Mouse (Mus musculus) midbrain, embryonic 14.5 days (tissue): ENCODE measurements around the gene Ndufb7. TPM values are rescaled to one million over a fixed set of nuclear protein-coding genes. Genes with fewer than 3 reads are reported as not detected.
A peak's percentile ranks its signal among the peaks of the same experiment; 100 is the strongest.
"Not testable (repeated sequence)": the region's sequence is repeated elsewhere in the genome, so short reads cannot be mapped to it uniquely, and the experiment has no call there.

ENCODE experiments used
- ATAC-seq: fragments of 200-750 bp; cut with Nextera tagmentation; 2 replicates; pipeline ENCODE4 v1.8.0; 2017; ENCODE audit warnings: moderate number of reproducible peaks, moderate library complexity; ENCODE audit not compliant: low FRiP score, low TSS enrichment
- DNase-seq: peaks from one replicate; pipeline ENCODE4 v3.0.0-alpha.2; 2015
- H3K27ac ChIP-seq: fragments of 300-500 bp; sonication (generic); replicated peaks from 2 replicates; pipeline ENCODE4 v1.5.1; 2014; ENCODE audit warnings: mild to moderate bottlenecking, low read depth, low read length, moderate library complexity
- H3K27me3 ChIP-seq: fragments of 300-500 bp; sonication (generic); 2 replicates; pipeline ENCODE4 v1.6.1; 2014; ENCODE audit warnings: low read length, control low read depth, mixed read lengths; ENCODE audit not compliant: control insufficient read depth, insufficient read depth
- H3K36me3 ChIP-seq: fragments of 300-500 bp; sonication (generic); 2 replicates; pipeline ENCODE4 v1.6.1; 2014; ENCODE audit warnings: low read length, control low read depth; ENCODE audit not compliant: control insufficient read depth, insufficient read depth
- H3K4me1 ChIP-seq: fragments of 300-500 bp; sonication (generic); 2 replicates; pipeline ENCODE4 v1.6.1; 2014; ENCODE audit warnings: mild to moderate bottlenecking, antibody characterized with exemption, low read length, control low read depth; ENCODE audit not compliant: control insufficient read depth, insufficient read depth
- H3K4me2 ChIP-seq: fragments of 300-500 bp; sonication (generic); 2 replicates; pipeline ENCODE4 v1.6.1; 2014; ENCODE audit warnings: mild to moderate bottlenecking, low read length, moderate library complexity
- H3K4me3 ChIP-seq: fragments of 300-500 bp; sonication (generic); replicated peaks from 2 replicates; pipeline ENCODE4 v1.5.1; 2014; ENCODE audit warnings: low read depth, low read length
- H3K9ac ChIP-seq: fragments of 300-500 bp; sonication (generic); replicated peaks from 2 replicates; pipeline ENCODE4 v1.6.1; 2014; ENCODE audit warnings: mild to moderate bottlenecking, low read length, moderate library complexity
- H3K9me3 ChIP-seq: fragments of 300-500 bp; sonication (generic); 2 replicates; pipeline ENCODE4 v1.6.1; 2016; ENCODE audit warnings: low read length, control low read depth, mixed read lengths; ENCODE audit not compliant: control insufficient read depth
- WGBS: fragments of 180-500 bp; shearing (Covaris S2); extraction: QIAGEN DNeasy Blood & Tissue Kit; methylation state at CpG from one replicate; pipeline ENCODE4 v1.1.7; 2014; 5-methylcytosine and 5-hydroxymethylcytosine counted together
- polyA plus RNA-seq: library from polyadenylated mRNA; unstranded; fragments of >200 nt; fragmentation: Nextera tagmentation; extraction: Ambion mirVana; gene quantifications from 2 replicates; pipeline ENCODE4 v1.2.1, GENCODE M21; 2014

The Ndufb7 gene
- polyA plus RNA-seq, 1 experiment from 2014 or later = 346 TPM

DNA sequence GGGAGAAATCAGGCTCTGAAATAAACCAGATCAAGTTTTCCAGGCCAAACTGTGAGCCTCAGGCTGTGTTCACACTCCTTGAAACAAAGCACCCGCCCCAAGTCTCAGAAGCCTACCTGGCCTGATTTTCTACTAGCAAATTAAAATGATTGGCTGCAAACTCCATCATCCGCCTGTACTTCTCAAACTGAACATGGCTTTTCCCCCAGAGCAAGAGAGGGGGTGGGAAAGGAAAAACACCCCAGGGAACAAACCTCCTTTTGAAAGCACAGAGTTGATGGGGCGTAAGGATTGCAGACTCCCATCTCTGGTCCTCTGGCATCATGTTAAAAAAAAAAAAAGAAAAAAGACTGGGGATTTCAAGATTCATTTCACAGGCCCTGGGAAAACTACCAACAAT is 26.2 kb downstream of the Ndufb7 start:
- peaks cover 18% of the 10 kb centered on the region for H3K36me3 ChIP-seq
- H3K4me2 ChIP-seq = peak overlapping the region; percentile 74
- ATAC-seq (no peak), DNase-seq (no peak)
- no peak overlapping the region for H3K27ac ChIP-seq
- WGBS = 68% methylated on average over 3 of the region's 3 CpGs
- H3K27me3 ChIP-seq = no peaks in the 10 kb centered on the region
- H3K4me1 ChIP-seq = peaks cover 36% of the 10 kb centered on the region
- no peaks in the 10 kb centered on the region for H3K9me3 ChIP-seq
- peak overlapping the region; percentile 89 for H3K4me3 ChIP-seq
- H3K9ac ChIP-seq = peak overlapping the region; percentile 87

DNA sequence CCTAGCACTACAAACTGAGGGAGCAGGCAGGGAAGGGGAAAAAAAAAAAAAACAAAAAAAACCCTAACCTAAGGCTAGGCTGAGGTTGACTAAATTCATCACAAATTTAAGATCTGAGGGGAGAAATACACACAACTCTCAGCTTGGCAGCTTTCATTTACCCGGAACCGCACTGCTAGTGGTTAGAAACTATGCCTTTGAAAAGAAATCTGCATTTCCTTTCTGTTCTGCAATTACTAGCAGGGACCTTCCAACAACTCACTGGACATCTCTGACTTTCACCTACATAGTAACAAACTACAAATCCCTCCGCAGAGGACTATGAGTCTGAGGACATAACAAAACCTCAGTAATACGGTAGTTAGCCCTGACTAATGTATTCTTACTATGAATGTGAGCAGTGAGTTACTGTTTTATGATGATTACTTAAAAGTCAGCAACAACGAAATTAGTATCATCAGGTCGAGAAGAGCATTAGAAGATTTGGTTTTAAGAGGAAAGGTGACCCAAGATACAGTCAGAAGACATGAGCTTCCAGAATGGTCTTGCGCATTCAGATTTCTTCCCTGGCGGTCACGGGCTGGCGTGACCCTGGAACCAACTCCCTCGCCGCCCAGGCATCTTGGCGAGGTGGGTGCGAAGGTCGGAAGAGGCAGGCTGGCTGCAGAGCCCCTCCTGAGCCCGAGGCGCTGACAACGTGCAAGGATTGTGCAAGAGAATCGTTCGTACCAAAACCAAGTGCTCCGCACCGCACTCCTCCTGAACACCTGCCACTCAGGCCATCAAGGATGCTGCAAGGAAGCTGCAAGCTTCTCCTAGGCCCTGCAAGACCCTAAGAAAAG is 27.1 kb downstream of the Ndufb7 start:
- Histone ChIP-seq H3K4me1 (peaks cover 36% of the 10 kb centered on the region), H3K27ac (peak overlapping the region; percentile 93), H3K9me3 (no peaks in the 10 kb centered on the region), H3K4me2 (peak overlapping the region; percentile 74), H3K4me3 (peak overlapping the region; percentile 89), H3K27me3 (no peaks in the 10 kb centered on the region), H3K9ac (peak overlapping the region; percentile 87), H3K36me3 (peaks cover 12% of the 10 kb centered on the region; the same call in 1 of the 2 replicates)
- 3% methylated on average over 22 of the region's 22 CpGs for WGBS
- ATAC-seq (no peak), DNase-seq (no peak)

DNA sequence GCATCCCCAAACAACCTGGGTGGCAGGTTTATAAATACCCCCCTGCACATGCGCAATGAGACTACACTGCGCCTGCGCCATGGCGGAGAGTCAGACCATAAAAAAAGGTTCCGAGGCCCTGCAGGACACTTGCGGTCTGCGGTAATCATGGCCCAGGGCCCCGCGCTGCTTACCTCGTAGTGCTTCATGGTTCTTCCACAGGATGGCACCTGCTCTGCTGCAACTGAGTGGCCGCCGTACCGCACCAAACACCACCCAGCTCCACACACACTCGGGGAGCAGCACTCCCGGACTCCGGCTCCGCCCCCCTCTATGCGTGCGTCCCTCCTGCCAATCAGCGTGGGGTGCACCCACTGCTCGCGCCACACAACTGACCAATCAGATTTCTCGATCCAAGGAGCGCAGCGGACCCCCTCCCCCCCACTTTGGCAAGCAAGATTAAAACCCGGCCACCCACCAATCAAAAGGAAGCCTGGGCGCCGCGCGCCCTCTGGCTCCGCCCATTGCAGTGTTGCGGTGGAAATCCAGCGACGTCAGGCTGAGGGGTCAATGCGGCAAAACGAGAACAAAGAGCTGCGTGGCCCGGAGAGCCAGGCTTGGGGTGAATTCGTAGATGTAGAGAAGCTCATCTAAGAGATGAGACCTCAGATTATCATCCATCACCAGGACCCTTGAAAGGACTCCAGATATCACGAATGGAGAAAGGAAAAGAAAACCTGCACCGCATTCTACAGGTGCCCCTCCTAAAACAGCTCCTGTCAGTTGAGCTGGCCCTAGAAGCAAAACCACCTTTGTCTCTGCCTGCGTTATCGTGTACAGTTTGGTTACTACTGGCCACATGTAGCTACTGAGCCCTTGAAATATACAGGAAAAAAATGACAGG is 27.9 kb downstream of the Ndufb7 start:
- Histone ChIP-seq H3K9me3 (no peaks in the 10 kb centered on the region), H3K4me2 (peak overlapping the region; percentile 74), H3K36me3 (peaks cover 6% of the 10 kb centered on the region; the same call in 1 of the 2 replicates), H3K27ac (peak overlapping the region; percentile 93), H3K27me3 (no peaks in the 10 kb centered on the region), H3K4me1 (peaks cover 34% of the 10 kb centered on the region), H3K4me3 (peak overlapping the region; percentile 89), H3K9ac (peak overlapping the region; percentile 87)
- WGBS = under 1% methylated on average over 43 of the region's 43 CpGs
- DNase-seq (peak; percentile 100), ATAC-seq (peak; percentile 99)

DNA sequence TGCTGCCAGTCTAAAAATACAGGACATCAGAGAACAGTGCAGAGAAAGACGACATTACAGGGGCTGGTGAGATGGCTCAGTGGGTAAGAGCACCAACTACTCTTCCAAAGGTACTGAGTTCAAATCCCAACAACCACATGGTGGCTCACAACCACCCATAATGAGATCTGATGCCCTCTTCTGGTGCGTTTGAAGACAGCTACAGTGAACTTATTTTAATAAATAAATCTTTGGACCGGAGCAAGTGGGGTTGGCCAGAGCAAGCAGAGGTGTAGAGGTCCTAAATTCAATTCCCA is 28.5 kb downstream of the Ndufb7 start:
- not testable (repeated sequence) for H3K27me3 ChIP-seq, H3K9me3 ChIP-seq, H3K36me3 ChIP-seq, DNase-seq, ATAC-seq
- Histone ChIP-seq H3K4me2 (peak overlapping the region; percentile 74), H3K4me1 (peaks cover 28% of the 10 kb centered on the region), H3K9ac (peak overlapping the region; percentile 61), H3K27ac (peak overlapping the region; percentile 93), H3K4me3 (peak overlapping the region; percentile 89)
- WGBS = 57% methylated on average over 3 of the region's 3 CpGs

DNA sequence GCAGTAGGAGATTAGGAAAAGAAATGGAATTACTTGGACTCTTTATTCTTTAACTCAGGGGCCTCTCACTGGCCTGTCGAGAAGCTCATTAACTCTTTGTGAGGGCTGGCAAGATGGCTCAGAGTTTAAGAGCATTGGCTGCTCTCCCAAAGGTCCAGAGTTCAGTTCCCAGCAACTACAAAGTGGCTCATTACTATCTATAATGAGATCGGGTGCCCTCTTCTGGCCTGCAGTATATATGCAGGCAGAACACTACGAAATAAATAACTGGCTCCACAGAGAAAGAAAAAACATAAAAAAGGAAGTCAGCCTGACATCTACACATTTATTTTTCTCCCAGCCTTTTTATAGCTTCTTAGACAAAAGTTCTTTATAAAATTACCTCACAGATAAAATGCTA is 29.9 kb downstream of the Ndufb7 start:
- Histone ChIP-seq H3K27ac (no peak overlapping the region), H3K9ac (no peak overlapping the region), H3K27me3 (no peaks in the 10 kb centered on the region), H3K4me3 (no peak overlapping the region), H3K9me3 (no peaks in the 10 kb centered on the region), H3K36me3 (no peaks in the 10 kb centered on the region), H3K4me1 (peaks cover 16% of the 10 kb centered on the region), H3K4me2 (no peak overlapping the region)
- WGBS = 19% methylated on average over 3 of the region's 3 CpGs
- peak; percentile 58 for DNase-seq
- ATAC-seq = no peak

DNA sequence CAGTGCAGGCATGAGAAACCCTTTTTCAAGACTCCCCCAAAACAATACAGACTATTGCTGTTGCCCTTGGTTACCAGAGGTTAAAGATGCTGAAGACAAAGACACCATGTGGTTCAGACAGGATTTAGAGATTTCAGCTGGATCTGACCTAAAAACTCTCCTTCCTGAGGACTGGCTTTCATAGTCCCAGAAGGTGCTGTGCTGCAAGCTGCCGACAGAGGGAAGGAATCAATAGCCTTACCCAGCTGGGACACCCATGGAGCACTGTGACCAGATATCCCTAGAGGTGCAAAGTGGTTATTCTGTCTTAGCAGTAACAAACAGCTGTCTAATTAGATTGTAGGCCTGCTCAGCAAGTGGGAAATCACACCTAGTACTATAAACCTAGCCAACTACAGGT is 31.7 kb downstream of the Ndufb7 start:
- ATAC-seq (no peak), DNase-seq (no peak)
- WGBS = 0% methylated on average over 1 of the region's 1 CpGs
- Histone ChIP-seq H3K9me3 (no peaks in the 10 kb centered on the region), H3K4me2 (no peak overlapping the region), H3K27me3 (no peaks in the 10 kb centered on the region), H3K4me3 (no peak overlapping the region), H3K36me3 (no peaks in the 10 kb centered on the region), H3K27ac (no peak overlapping the region), H3K4me1 (no peaks in the 10 kb centered on the region), H3K9ac (no peak overlapping the region)

DNA sequence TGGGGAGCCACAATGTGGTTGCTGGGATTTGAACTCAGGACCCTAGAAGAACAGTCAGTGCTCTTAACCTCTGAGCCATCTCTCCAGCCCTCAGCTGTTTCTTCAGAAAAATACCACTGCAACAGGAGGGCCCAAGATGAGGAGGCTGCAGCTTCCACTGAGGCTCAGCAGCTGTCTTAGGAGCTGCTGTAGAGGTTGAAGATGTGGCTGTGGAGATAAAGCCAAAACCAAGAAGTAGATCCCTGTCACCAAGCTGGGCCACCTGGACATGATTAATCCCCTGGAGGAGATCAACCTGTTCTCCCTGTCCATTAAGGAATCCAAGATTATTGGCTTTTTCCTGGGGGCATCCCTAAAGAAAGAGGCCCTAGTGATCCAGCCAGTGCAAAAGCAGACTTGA is 33.3 kb downstream of the Ndufb7 start:
- Histone ChIP-seq H3K4me3 (no peak overlapping the region), H3K36me3 (no peaks in the 10 kb centered on the region), H3K27ac (no peak overlapping the region), H3K27me3 (no peaks in the 10 kb centered on the region), H3K9me3 (no peaks in the 10 kb centered on the region), H3K4me2 (no peak overlapping the region), H3K4me1 (no peaks in the 10 kb centered on the region), H3K9ac (no peak overlapping the region)
- DNase-seq (no peak), ATAC-seq (no peak)

DNA sequence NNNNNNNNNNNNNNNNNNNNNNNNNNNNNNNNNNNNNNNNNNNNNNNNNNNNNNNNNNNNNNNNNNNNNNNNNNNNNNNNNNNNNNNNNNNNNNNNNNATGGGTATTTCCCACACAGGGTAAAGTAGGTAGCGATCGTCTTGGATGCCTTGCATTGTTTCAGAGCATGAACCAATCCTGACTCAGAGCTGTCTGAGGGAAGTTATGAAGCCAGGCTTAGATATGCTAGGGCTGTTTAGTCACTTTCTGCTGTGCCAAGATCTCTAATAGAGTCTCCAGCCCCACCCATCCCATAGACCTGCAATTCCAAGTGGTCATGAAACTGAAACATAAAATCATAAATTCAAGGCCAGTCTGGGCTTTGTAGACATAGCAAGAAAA is 36.2 kb downstream of the Ndufb7 start:
- Histone ChIP-seq H3K36me3 (no peaks in the 10 kb centered on the region), H3K27ac (no peak overlapping the region), H3K27me3 (no peaks in the 10 kb centered on the region), H3K4me2 (no peak overlapping the region), H3K4me1 (0 out of 2 replicates have a peak, but pooled peaks cover 3% of the 10 kb centered on the region), H3K4me3 (no peak overlapping the region), H3K9me3 (no peaks in the 10 kb centered on the region), H3K9ac (no peak overlapping the region)
- ATAC-seq = no peak
- DNase-seq = no peak
- 81% methylated on average over 2 of the region's 2 CpGs for WGBS
